Comparison of ENCODE assay signal across 8 mouse cellular contexts in the genomic region with DNA sequence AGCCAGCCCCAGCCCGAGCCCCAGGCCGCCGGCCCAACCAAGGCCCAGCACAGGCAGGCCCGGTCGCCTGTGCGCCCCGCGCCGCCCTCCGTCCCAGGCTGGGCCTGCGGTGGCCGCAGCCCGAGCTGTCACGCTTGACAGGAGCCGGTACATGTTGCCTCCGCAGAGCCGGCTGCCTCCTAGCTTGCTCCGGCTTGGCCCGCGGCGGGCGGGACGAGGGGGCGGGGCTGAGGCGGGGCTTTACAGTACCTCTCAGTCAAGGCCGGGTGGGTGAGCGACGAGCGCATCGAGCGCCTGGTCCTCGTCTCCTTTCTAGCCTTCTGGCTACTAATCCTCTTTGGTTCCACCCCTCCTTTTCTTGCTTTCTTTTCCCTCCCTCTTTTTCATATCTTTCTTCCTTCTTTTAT. TPM values are rescaled to one million over a fixed set of nuclear protein-coding genes. Genes with fewer than 3 reads are reported as not detected.
DNase-seq lines count a peak whose midpoint lies in the region; ATAC-seq and TF ChIP-seq lines count a peak whose summit lies in the region.

Lactb (minus strand) TSS at position 246 of the 407 bp plus-strand sequence.

- no peaks in the 10 kb centered on the region for H3K79me3 ChIP-seq in C2C12 (ENCODE audit: low read depth)

- H3K36me3 ChIP-seq in C2C12 (ENCODE audit: control insufficient read depth, insufficient read depth) = no peaks in the 10 kb centered on the region
- peaks cover under 1% of the 10 kb centered on the region for H3K36me3 ChIP-seq in erythroblast, embryonic 14.5 days (ENCODE audit: control insufficient read depth)
- H3K36me3 ChIP-seq in heart, embryonic 12.5 days = peaks cover 10% of the 10 kb centered on the region
- H3K36me3 ChIP-seq in liver, embryonic 12.5 days = peaks cover 4% of the 10 kb centered on the region
- 0 out of 2 replicates have a peak, but pooled peaks cover 2% of the 10 kb centered on the region for H3K36me3 ChIP-seq in stomach, embryonic 15.5 days

- no peaks in the 10 kb centered on the region for H3K27me3 ChIP-seq in C2C12 (ENCODE audit: control insufficient read depth, insufficient read depth, insufficient read length)
- peaks cover 9% of the 10 kb centered on the region for H3K27me3 ChIP-seq in erythroblast, embryonic 14.5 days (ENCODE audit: control insufficient read depth)
- H3K27me3 ChIP-seq in heart, embryonic 12.5 days (replicated peaks) = no peaks in the 10 kb centered on the region
- no peaks in the 10 kb centered on the region for H3K27me3 ChIP-seq in liver, embryonic 12.5 days (replicated peaks)
- no peaks in the 10 kb centered on the region for H3K27me3 ChIP-seq in stomach, embryonic 15.5 days (replicated peaks)

- peak; percentile 80 for TF ChIP-seq POLR2A in brain, embryonic 14.5 days (IDR thresholded peaks at IDR 0.05; ENCODE audit: borderline replicate concordance, extremely low read depth, insufficient read depth, insufficient read length, poor library complexity, severe bottlenecking)

- peak within 1 kb of the TSS; percentile 65 for H3K4me3 ChIP-seq in C2C12 (ENCODE audit: insufficient read depth, poor library complexity, severe bottlenecking)
- H3K4me3 ChIP-seq in erythroblast, embryonic 14.5 days (replicated peaks) = peak within 1 kb of the TSS; percentile 69
- peak within 1 kb of the TSS; percentile 76 for H3K4me3 ChIP-seq in heart, embryonic 12.5 days
- H3K4me3 ChIP-seq in liver, embryonic 12.5 days = peak within 1 kb of the TSS; percentile 89
- peak within 1 kb of the TSS; percentile 92 for H3K4me3 ChIP-seq in stomach, embryonic 15.5 days (replicated peaks)

- DNase-seq in brain, embryonic 14.5 days (ENCODE audit: low read depth) = peak; percentile 98
- peak; percentile 99 for DNase-seq in kidney, postnatal 10 days
- peak; percentile 89 to 91 for DNase-seq in natural killer cell, adult 2 months (ENCODE audit: low spot score in 2 of 2)

- peak within 1 kb of the TSS; percentile 75 for H3K4me2 ChIP-seq in heart, embryonic 12.5 days
- peak within 1 kb of the TSS; percentile 98 for H3K4me2 ChIP-seq in liver, embryonic 12.5 days
- H3K4me2 ChIP-seq in stomach, embryonic 15.5 days = peak within 1 kb of the TSS; percentile 61

- no peaks in the 10 kb centered on the region for H3K79me2 ChIP-seq in C2C12 (ENCODE audit: control insufficient read depth, insufficient read depth)

- ATAC-seq in heart, embryonic 12.5 days (ENCODE audit: insufficient number of reproducible peaks, low FRiP score) = peak; percentile 97
- ATAC-seq in liver, embryonic 12.5 days = peak; percentile 97
- ATAC-seq in stomach, embryonic 15.5 days (ENCODE audit: insufficient read depth, low FRiP score, low read depth) = peak; percentile 98

- peaks cover 27% of the 10 kb centered on the region for H3K4me1 ChIP-seq in erythroblast, embryonic 14.5 days (ENCODE audit: control insufficient read depth)
- H3K4me1 ChIP-seq in heart, embryonic 12.5 days (replicated peaks) = peaks cover 4% of the 10 kb centered on the region; the same call in 1 of the 2 replicates
- peaks cover 14% of the 10 kb centered on the region for H3K4me1 ChIP-seq in liver, embryonic 12.5 days
- H3K4me1 ChIP-seq in stomach, embryonic 15.5 days = 0 out of 2 replicates have a peak, but pooled peaks cover 5% of the 10 kb centered on the region

- H3K9ac ChIP-seq in heart, embryonic 12.5 days = peak within 1 kb of the TSS; percentile 78
- H3K9ac ChIP-seq in liver, embryonic 12.5 days = peak within 1 kb of the TSS; percentile 86
- peak within 1 kb of the TSS; percentile 74 for H3K9ac ChIP-seq in stomach, embryonic 15.5 days

- TF ChIP-seq CTCF in C2C12 (IDR thresholded peaks at IDR 0.05; ENCODE audit: control insufficient read depth, insufficient read depth, insufficient read length) = no peak
- TF ChIP-seq CTCF in brain, embryonic 14.5 days (IDR thresholded peaks at IDR 0.05; ENCODE audit: borderline replicate concordance, extremely low read depth, insufficient read depth, insufficient read length) = no peak

- under 1% methylated on average over 32 of the region's 32 CpGs for WGBS in heart, embryonic 12.5 days
- WGBS in liver, embryonic 12.5 days (ENCODE audit: insufficient replicate concordance) = under 1% methylated on average over 32 of the region's 32 CpGs
- WGBS in stomach, embryonic 15.5 days = under 1% methylated on average over 32 of the region's 32 CpGs

- peak within 1 kb of the TSS; percentile 91 for H3ac ChIP-seq in C2C12 (ENCODE audit: control insufficient read depth, insufficient read length, low read depth)

- H3K27ac ChIP-seq in heart, embryonic 12.5 days (ENCODE audit: poor library complexity, severe bottlenecking) = peak within 1 kb of the TSS; percentile 84
- peak within 1 kb of the TSS; percentile 90 for H3K27ac ChIP-seq in liver, embryonic 12.5 days
- peak within 1 kb of the TSS; percentile 88 for H3K27ac ChIP-seq in stomach, embryonic 15.5 days

- no peaks in the 10 kb centered on the region for H3K9me3 ChIP-seq in erythroblast, embryonic 14.5 days (ENCODE audit: control insufficient read depth, low read length)
- H3K9me3 ChIP-seq in heart, embryonic 12.5 days (replicated peaks) = no peaks in the 10 kb centered on the region
- no peaks in the 10 kb centered on the region for H3K9me3 ChIP-seq in liver, embryonic 12.5 days (replicated peaks)
- no peaks in the 10 kb centered on the region for H3K9me3 ChIP-seq in stomach, embryonic 15.5 days

TF ChIP-seq in C2C12, 6 proteins besides CTCF, POLR2A, EP300 and RAD21:
- TF ChIP-seq FOSL1 (IDR thresholded peaks at IDR 0.05; ENCODE audit: insufficient read depth, low read length, poor library complexity, severe bottlenecking) (no peak), CEBPB (IDR thresholded peaks at IDR 0.05; ENCODE audit: low read depth) (no peak), MYOG (IDR thresholded peaks at IDR 0.05; ENCODE audit: control insufficient read depth, extremely low read depth, insufficient read length) (no peak), USF1 (IDR thresholded peaks at IDR 0.05; ENCODE audit: low read depth) (no peak), MAX (IDR thresholded peaks at IDR 0.05) (no peak), MYOD1 (IDR thresholded peaks at IDR 0.05; ENCODE audit: control insufficient read depth, insufficient read length, low read depth) (no peak)
TF ChIP-seq in C2C12: peak in this region for 0.

RNA-seq across cellular contexts. Expression of gene Lactb, which starts in this region (rescaled TPM):
- polyA plus RNA-seq in C2C12 (2012; fragmentation: generic; extraction: Trizol) = 7.5 TPM
- polyA plus RNA-seq in brain, embryonic 14.5 days (2012; rRNA removed) = 13.5 and 14.8 TPM in 2 replicates
- polyA plus RNA-seq in erythroblast, embryonic 14.5 days (2012) = 0.16 and 0.20 TPM in 2 replicates
- 9.3 and 10.1 TPM in 2 replicates for polyA plus RNA-seq in heart, embryonic 12.5 days (2016; fragmentation: Nextera tagmentation; extraction: Ambion mirVana)
- polyA plus RNA-seq in liver, embryonic 12.5 days (2016; fragmentation: Nextera tagmentation; extraction: Ambion mirVana) = 8.9 and 9.4 TPM in 2 replicates
- polyA plus RNA-seq in stomach, embryonic 15.5 days (2015; fragmentation: Nextera tagmentation; extraction: Ambion mirVana) = 9.5 and 10.5 TPM in 2 replicates

Comparison
In these comparisons a context has a peak if more than half of its experiments do, and no peak if none do; other contexts are left out.
1. Peak in every context shown above with its lines: DNase-seq, ATAC-seq, H3K4me3 ChIP-seq and H3K27ac ChIP-seq.